Mouse (Mus musculus): ENCODE measurements around the gene Lrrc75a. TPM values are rescaled to one million over a fixed set of nuclear protein-coding genes. Genes with fewer than 3 reads are reported as not detected.
"Not testable (repeated sequence)": the region's sequence is repeated elsewhere in the genome, so short reads cannot be mapped to it uniquely, and the experiment has no call there.

The Lrrc75a gene
- total RNA-seq (2021), result 10 to 100 TPM; 18.0 to 20.0 TPM

- intact Hi-C loops (cut with DNase I), result loop anchor here (2.0 kb wide), 1 partner anchor 35 kb away; no protein-coding TSS in a partner anchor
These were observed at the start of gene Lrrc75a for GRCm38 (mm10) chr11:62647661-62648590. TSS of gene Lrrc75a (minus strand) at chr11:62648523.

DNA sequence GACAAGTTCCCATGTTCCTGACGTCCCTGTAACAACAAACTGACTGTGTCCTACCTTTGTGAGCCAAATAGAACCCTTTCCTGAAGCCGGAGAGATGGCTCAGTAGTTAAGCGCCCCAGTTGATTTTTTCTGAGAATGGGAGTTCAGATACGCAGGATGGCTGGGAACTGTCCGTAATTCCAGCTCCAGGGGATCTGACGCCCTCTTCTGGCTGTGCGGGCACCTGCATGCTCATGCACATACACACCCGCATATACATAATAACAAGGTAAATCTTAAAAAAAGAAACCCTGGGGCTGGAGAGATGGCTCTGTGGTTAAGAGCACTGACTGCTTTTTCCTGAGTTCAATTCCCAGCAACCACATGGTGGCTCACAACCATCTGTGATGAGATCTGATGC is 46.8 kb upstream of the Lrrc75a start:
- intact Hi-C loops (cut with DNase I), result no loop called here
- DNase-seq (ENCODE audit: low spot score in 2 of 2), result no peak

More at GRCm38 (mm10) chr11:62647661-62648590, at the start of gene Lrrc75a:
- DNase-seq (ENCODE audit: low spot score in 2 of 2), result no peak

DNA sequence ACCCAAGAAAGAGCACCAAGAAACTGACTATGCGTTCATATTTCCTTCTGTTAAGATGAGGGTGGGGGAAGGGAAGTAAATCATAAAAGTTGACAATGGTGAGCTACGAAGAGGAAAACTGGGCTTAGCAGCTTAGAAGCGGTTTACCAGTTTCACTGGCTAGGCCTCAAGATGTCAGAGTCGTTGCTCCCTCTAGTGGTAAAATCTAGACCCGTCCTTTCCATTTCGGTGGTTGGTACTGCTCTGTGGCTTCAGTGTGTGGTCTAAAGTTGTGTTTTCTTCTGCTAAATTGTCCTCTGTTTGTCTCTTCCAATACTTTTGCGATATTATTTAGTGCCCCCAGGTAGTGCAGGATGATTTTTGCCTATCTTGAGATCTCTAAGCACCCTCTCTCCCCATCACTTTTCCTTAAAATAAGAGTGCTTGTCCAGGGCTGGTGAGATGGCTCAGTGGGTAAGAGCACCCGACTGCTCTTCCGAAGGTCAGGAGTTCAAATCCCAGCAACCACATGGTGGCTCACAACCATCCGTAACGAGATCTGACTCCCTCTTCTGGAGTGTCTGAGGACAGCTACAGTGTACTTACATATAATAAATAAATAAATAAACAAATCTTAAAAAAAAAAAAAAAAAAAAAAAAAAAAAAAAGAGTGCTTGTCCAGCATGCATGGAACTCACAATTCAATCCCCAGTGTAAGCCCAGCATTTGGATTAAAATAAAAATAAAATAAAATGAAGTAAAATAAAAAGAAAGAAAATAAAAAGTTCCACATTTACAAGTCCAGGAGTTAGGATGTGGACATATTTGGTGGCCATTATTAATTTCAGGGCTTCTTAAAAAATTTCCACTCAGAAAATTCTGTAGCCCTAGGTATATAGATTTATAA is 45.2 kb upstream of the Lrrc75a start:
- DNase-seq (ENCODE audit: low spot score in 2 of 2), result peak in 1 of 2 experiments; percentile 66
- intact Hi-C loops (cut with DNase I), result no loop called here

DNA sequence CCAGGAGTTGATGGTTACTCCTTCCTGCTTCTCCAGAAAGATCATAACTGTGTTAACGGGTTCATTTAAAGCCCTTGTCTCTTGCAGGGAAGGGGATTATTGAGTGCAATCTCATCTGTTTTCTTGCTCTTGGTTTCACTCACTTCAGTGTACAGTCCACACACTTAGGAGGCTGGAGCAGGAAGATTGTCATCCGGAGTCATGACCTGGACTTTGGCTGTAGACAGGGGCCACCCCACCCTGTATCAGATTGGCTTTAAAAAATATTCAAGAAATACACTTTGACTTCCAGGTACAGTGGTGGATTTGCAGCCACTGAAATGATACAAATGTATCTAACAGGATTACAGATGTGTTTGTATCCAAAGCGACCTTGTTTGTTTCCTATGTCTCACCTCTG is 43.3 kb upstream of the Lrrc75a start:
- no peak for DNase-seq (ENCODE audit: low spot score in 2 of 2)
- intact Hi-C loops (cut with DNase I), result no loop called here

DNA sequence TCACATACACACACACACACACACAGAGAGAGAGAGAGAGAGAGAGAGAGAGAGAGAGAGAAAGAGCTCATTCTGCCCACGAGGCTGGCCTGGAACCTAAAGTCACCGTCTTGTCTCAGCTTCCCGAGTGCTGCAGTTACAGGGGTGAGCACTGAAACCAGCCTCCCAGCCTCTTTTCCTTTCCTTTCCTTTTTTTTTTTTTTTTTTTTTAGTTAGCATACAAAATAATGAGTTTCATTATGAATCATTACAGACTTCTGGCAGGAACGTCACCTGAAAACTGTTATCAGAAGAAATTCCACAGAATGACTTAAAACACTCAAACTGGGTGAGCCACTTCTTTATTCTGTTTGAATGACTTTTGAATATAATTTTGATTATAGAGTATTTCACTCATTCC is 31.6 kb upstream of the Lrrc75a start:
- intact Hi-C loops (cut with DNase I), result no loop called here
- no peak for DNase-seq (ENCODE audit: low spot score in 2 of 2)

DNA sequence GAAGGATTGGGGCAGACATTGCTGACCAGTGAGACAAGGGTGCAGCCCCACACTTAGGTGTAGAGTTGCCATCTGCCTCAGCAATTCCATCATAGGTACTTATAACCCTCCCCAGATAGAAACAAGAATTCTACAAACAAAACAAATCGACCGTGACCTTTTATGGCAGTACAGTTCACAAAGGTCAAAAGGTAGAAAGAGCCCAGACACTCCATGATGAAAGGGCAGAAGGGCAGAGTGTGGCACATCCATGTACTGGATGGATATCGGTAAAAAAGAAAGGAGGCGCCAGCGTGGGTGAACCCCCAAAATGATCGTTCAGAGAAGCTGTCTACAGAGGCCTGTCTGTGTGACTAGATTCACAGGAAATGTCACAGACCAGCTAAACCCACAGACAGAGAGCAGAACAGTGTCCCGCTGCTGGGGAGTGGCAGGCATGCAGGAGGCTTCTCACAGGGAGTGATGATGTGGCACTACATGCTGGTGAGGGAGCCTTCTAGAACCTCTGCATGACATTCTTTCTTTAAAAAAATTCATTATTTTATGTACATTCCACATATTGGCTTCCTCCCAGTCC is 30.5 kb upstream of the Lrrc75a start:
- intact Hi-C loops (cut with DNase I), result no loop called here
- no peak for DNase-seq (ENCODE audit: low spot score in 2 of 2)

- DNase-seq (ENCODE audit: low spot score in 2 of 2), result no peak
- intact Hi-C loops (cut with DNase I), result no loop called here
These were observed 27.9 kb upstream of the Lrrc75a start for GRCm38 (mm10) chr11:62676290-62676596.

- DNase-seq (ENCODE audit: low spot score in 2 of 2), result peak; percentile 77 to 89
- intact Hi-C loops (cut with DNase I), result loop anchor here (1.0 kb wide), 1 partner anchor 62 kb away; no protein-coding TSS in a partner anchor
These were observed 27.4 kb upstream of the Lrrc75a start for GRCm38 (mm10) chr11:62675480-62676289.

- intact Hi-C loops (cut with DNase I), result no loop called here
- no peak for DNase-seq (ENCODE audit: low spot score in 2 of 2)
These were observed 21.7 kb upstream of the Lrrc75a start for GRCm38 (mm10) chr11:62670006-62670405.

GRCm38 (mm10) chr11:62669471-62669870 is 21.1 kb upstream of the Lrrc75a start:
- peak; percentile 67 to 94 for DNase-seq (ENCODE audit: low spot score in 2 of 2)
- intact Hi-C loops (cut with DNase I), result no loop called here

DNA sequence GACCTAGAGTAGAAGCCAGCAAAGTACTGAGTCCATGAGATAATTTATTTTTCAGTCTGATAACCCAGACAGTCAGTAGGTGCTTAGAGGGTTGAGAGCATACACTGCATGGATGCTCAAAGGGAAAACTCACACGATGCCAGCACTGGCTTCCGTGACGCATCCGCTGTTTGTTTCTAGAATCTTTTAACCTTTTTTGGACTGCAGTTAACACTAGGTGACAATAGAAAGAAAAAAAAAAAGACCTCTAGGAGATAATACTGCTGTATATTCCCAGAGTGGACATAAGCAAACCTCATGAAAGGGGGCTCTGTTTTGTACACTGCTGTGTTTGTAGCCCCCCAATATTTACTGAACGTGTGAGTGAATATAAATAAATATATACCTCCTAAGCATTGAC is 20.7 kb upstream of the Lrrc75a start:
- intact Hi-C loops (cut with DNase I), result no loop called here
- DNase-seq (ENCODE audit: low spot score in 2 of 2), result no peak

DNA sequence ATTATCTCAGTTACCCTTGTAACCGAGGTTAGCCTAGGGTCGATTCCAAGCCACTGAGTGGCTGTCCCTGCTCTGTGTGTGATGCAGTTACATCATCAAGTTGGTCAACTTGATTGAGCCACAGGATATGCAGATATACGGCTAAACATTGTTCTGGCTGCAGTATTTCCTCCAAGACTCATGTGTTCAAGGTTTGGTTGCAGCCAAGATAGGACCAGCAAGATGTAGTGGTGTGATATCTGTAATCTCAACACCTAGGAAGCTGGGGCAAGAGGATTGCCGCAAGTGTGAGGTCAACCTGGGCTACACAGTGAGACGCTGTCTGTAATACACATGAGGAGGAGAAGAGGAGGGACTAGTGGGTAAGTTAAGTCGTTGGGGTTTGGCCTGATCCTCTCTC is 15.9 kb upstream of the Lrrc75a start:
- DNase-seq (ENCODE audit: low spot score in 2 of 2), result no peak
- intact Hi-C loops (cut with DNase I), result no loop called here

GRCm38 (mm10) chr11:62660885-62661284 is 12.6 kb upstream of the Lrrc75a start:
- intact Hi-C loops (cut with DNase I), result no loop called here
- no peak for DNase-seq (ENCODE audit: low spot score in 2 of 2)

DNA sequence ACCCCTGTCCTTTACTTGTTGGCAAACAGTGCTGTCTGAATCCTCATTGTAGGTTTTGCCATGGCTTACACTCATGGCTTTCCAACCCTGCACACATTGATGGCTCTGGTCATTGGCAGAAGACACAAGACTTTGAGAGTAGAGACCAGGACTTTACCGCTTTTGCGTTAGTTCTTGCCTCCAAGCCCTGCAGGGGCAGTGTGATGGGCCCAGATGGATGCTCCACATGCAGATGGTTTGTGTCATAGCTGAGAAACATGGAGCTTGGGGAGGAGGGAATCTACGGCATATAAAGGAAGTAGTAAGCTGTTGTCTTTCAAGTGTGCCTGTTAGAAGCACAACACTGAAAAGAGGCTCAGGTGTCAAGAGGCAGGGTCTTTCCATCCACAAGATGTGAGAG is 3.8 kb upstream of the Lrrc75a start:
- DNase-seq (ENCODE audit: low spot score in 2 of 2), result no peak
- intact Hi-C loops (cut with DNase I), result no loop called here

DNA sequence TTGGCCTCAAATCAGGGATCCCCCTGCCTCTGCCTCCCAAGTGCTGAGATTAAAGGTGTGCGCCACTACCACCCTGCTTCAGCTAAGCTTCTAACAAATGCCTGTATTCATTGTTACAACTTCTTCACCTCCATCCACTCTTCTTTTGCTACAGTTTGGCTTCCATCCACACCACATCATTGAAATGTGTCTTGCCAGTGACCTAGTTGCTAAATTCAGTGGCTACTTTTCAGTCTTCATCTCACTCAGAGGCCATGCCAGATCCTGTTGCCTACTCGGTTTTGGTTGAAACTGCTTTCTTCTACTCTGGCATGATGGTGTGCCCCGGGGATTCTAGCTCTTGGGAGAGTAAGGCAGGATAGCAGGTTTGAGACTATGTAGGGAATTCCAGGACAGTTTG is 3.2 kb upstream of the Lrrc75a start:
- intact Hi-C loops (cut with DNase I), result no loop called here
- no peak for DNase-seq (ENCODE audit: low spot score in 2 of 2)

DNA sequence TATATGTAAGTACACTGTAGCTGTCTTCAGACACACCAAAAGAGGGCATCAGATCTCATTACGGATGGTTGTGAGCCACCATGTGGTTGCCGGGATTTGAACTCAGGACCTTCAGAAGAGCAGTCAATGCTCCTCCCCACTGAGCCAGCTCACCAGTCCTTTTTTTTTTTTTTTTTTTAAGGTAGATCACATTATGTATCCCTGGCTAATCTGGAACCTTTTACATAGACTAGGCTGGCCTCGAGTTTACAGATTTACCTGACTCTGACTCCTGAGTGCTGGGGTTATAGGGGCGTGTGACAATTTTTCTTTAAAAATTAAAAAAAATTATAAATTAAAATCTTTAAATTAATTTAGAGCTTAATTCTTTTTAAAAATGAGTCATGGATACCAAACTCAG is 1.5 kb upstream of the Lrrc75a start:
- not testable (repeated sequence) for DNase-seq (ENCODE audit: low spot score in 2 of 2)
- intact Hi-C loops (cut with DNase I), result loop anchor here (2.0 kb wide), 1 partner anchor 37 kb away; no protein-coding TSS in a partner anchor

GRCm38 (mm10) chr11:62648591-62649391 is 468 bp upstream of the Lrrc75a start, which contains the start of gene Mmgt2:
TSS of gene Mmgt2 (plus strand) at chr11:62648664.
- peak; percentile 84 to 87 for DNase-seq (ENCODE audit: low spot score in 2 of 2)
- intact Hi-C loops (cut with DNase I), result loop anchor here (2.0 kb wide), 1 partner anchor 36 kb away; no protein-coding TSS in a partner anchor

- intact Hi-C loops (cut with DNase I), result no loop called here
- DNase-seq (ENCODE audit: low spot score in 2 of 2), result no peak
These were observed 1.3 kb downstream of the Lrrc75a start for GRCm38 (mm10) chr11:62646958-62647515.
